Mouse (Mus musculus): ENCODE data around the gene Tns4. TPM values are rescaled to one million over a fixed set of nuclear protein-coding genes. Genes with fewer than 3 reads are reported as not detected.

Gene Tns4
- polyA plus RNA-seq, 1 experiment from 2014 or later: not detected

DNA sequence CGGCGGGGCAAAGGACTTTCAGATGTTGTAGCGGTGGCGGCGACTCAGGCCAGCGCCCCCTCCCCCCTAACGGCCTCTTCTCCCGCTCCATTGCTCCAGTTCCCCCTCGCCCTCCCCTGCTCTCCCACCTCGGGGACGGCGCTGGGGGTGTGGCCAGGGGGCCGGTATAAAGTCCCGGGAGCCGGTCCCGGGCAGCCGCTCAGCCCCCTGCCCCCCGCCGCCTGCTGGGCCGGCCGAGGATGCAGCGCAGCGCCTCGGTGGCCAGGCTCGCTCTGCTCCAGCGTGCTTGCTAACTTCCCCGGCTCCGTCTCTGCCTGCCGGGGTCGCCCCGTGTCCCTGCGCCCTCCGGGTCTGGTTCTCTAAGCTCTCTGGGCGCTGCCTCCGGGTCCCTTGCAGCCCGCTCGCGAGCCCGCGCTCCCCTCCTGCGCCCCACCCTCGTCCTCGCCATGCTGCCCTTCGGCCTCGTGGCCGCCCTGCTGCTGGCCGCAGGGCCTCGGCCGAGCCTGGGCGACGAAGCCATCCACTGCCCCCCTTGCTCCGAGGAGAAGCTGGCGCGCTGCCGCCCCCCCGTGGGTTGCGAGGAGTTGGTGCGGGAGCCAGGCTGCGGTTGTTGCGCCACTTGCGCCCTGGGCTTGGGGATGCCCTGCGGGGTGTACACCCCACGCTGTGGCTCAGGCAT lies 47.9 kb downstream of the Tns4 start, which contains the start of gene Igfbp4:
Igfbp4 (plus strand) TSS at position 194 of the 679 bp plus-strand sequence.
- H3K9me3 ChIP-seq: no peaks in the 10 kb centered on the region
- peak within 1 kb of the TSS; percentile 90 for H3K9ac ChIP-seq (replicated peaks)
- H3K27ac ChIP-seq (replicated peaks): peak within 1 kb of the TSS; percentile 93
- peak within 1 kb of the TSS; percentile 83 for H3K4me3 ChIP-seq
- peak; percentile 61 for ATAC-seq (replicated peaks)
- H3K4me2 ChIP-seq (replicated peaks): peak within 1 kb of the TSS; percentile 99
- H3K4me1 ChIP-seq: peaks cover 23% of the 10 kb centered on the region
- H3K27me3 ChIP-seq: no peaks in the 10 kb centered on the region
- no peaks in the 10 kb centered on the region for H3K36me3 ChIP-seq
- under 1% methylated on average over 62 of the region's 63 CpGs for WGBS

DNA sequence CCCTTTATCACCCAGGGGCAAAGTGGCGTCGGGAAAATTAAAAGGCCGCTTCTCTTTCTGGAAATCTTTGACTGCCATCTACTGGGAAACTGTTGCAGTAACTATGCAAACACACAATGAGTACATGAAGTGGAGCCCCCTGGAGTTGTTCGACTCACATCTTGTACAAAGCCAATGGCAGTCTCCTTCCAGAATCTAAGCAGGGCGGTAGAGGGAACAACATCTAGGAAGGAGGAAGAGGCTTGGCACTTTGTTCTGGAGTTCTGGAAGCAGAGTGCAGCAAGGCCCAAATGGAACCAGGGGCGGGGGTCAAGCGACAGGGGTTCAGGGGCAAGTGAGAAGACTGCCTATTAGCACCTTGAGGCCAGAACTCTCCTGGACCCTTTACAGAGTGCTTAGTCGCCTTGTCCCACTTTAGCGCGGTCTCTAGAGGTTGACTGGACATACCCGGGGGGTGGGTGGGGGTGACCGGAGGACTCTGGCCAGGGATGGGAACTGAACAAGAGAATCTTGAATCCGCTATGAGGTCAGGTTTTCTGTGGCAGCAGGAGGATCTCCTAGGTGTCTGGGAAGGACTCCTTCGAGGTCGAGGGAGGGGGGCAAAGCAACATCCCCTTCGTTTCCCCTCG lies 48.6 kb downstream of the Tns4 start:
- peak overlapping the region; percentile 93 for H3K27ac ChIP-seq (replicated peaks)
- H3K36me3 ChIP-seq: no peaks in the 10 kb centered on the region
- H3K27me3 ChIP-seq: no peaks in the 10 kb centered on the region
- H3K4me1 ChIP-seq: peaks cover 23% of the 10 kb centered on the region
- H3K9me3 ChIP-seq: no peaks in the 10 kb centered on the region
- under 1% methylated on average over 17 of the region's 17 CpGs for WGBS
- peak; percentile 33 for ATAC-seq (replicated peaks)
- H3K4me2 ChIP-seq (replicated peaks): peak overlapping the region; percentile 99
- peak overlapping the region; percentile 90 for H3K9ac ChIP-seq (replicated peaks)
- H3K4me3 ChIP-seq: peak overlapping the region; percentile 83

DNA sequence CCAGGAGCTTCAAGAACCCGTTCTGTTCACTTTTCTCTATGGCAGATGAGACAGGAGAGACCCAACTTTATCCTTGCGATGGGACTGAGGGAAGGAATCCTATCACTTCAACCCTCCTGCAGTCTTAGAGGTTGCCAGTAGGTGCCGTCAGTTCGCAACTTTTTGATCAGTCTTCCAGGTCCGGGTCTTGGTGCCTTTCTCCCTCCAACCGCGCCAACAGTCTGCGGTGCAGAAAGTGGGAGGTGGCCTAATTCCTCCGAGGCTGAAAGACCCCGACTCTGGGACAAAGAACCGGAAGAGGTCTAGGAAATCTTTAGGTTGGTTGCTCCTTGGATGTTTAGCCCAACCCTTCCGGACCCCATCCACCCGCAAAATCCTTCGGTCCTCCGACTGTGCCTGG lies 49.3 kb downstream of the Tns4 start:
- Histone ChIP-seq H3K9me3 (no peaks in the 10 kb centered on the region), H3K27me3 (no peaks in the 10 kb centered on the region), H3K4me1 (peaks cover 23% of the 10 kb centered on the region), H3K4me3 (peak overlapping the region; percentile 83), H3K27ac (replicated peaks) (peak overlapping the region; percentile 93), H3K9ac (replicated peaks) (peak overlapping the region; percentile 90), H3K4me2 (replicated peaks) (peak overlapping the region; percentile 99), H3K36me3 (no peaks in the 10 kb centered on the region)
- peak; percentile 85 for ATAC-seq (replicated peaks)
- 1% methylated on average over 15 of the region's 15 CpGs for WGBS

DNA sequence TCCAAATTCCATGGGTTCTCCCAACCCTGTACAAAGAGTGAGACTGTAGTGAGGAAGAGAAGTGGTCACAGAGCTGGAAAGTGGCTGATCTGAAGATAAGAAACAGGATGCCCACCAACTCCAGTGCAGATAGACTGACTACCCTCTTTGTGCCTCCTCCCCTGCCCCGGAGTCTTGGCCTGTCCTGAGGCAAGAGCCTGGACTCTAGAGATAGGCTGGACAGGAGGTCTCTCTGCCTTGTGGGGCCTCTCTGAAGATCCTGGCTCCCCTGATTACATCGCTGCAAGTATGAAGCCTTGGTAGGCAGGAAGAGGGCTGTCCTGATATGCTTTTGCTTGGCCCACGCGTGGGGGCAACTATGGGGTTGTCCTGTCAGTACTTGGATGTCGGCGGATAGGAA lies 52.9 kb downstream of the Tns4 start:
- no peaks in the 10 kb centered on the region for H3K9me3 ChIP-seq
- no peak overlapping the region for H3K27ac ChIP-seq (replicated peaks)
- H3K4me1 ChIP-seq: peaks cover 8% of the 10 kb centered on the region
- no peak overlapping the region for H3K4me2 ChIP-seq (replicated peaks)
- H3K36me3 ChIP-seq: no peaks in the 10 kb centered on the region
- H3K4me3 ChIP-seq: no peak overlapping the region
- no peak for ATAC-seq (replicated peaks)
- 85% methylated on average over 6 of the region's 6 CpGs for WGBS
- no peak overlapping the region for H3K9ac ChIP-seq (replicated peaks)
- no peaks in the 10 kb centered on the region for H3K27me3 ChIP-seq

DNA sequence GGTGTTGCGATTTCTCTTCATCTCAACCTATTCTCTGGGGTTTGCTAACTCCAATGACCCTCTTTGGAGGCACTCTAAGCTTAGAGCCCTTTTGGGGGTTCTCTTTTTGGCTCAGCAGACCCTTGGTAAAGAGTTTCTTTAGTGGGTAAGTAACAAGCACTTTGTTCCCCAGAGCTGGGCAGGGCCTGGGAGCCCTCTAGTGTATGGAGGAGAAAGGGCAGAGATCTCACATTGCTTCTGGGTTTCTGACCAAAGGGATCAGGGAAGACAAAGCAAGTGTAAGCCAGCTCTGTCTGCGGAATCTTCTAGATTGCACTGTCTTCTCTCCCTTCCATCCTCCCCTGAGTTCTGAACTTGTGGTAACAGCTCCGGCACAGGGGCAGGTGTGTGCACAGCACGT lies 53.8 kb downstream of the Tns4 start:
- H3K4me2 ChIP-seq (replicated peaks): no peak overlapping the region
- 76% methylated on average over 4 of the region's 4 CpGs for WGBS
- H3K4me3 ChIP-seq: no peak overlapping the region
- peaks cover 1% of the 10 kb centered on the region for H3K4me1 ChIP-seq
- H3K27ac ChIP-seq (replicated peaks): no peak overlapping the region
- no peak overlapping the region for H3K9ac ChIP-seq (replicated peaks)
- no peaks in the 10 kb centered on the region for H3K9me3 ChIP-seq
- H3K27me3 ChIP-seq: no peaks in the 10 kb centered on the region
- no peaks in the 10 kb centered on the region for H3K36me3 ChIP-seq
- no peak for ATAC-seq (replicated peaks)

DNA sequence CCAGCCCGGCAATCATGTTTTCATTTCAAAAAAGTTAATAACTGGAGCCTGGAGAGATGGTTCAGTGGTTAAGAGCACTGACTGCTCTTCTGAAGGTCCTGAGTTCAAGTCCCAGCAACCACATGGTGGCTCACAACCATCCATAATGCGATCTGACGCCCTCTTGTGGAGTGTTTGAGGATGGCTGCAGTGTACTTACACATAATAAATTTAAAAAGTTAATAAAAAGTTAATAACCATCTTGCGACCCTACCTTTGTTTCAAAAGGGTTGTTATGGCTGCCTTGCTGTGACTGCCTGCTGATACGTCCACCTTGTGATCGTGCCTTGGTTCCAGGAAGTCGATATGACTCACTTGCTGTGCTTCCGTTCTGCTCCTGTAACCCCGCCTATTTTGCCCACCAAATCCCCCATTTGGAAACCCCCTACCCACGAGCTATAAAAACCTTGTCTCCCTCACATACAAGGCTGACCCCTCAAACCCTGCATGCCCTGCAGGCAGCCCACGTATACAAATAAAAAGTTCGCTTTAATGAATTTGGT lies 62.1 kb downstream of the Tns4 start:
- 84% methylated on average over 12 of the region's 12 CpGs for WGBS

DNA sequence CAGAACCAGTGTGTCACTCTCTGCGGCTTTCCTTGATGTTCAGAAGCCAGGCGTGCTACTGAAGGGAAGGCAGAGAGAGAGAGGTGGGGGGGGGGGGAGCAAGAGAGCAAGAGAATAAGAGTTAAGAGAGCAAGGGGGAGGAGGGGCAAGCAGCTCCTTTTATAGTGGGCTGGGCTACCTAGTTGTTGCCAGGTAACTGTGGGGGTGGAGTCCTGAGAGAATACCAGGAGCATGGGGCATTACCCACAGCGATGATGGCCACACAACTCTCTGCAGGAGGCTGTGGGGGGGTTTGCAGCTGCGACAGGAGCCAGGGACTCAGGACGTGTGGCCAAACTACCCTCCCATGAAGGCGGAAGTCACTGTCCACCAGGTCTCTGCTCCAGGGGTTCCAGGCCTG lies 63.2 kb downstream of the Tns4 start:
- H3K36me3 ChIP-seq: no peaks in the 10 kb centered on the region
- H3K9me3 ChIP-seq: no peaks in the 10 kb centered on the region
- 86% methylated on average over 6 of the region's 6 CpGs for WGBS
- H3K9ac ChIP-seq (replicated peaks): no peak overlapping the region
- no peak overlapping the region for H3K4me3 ChIP-seq
- H3K4me2 ChIP-seq (replicated peaks): no peak overlapping the region
- H3K27me3 ChIP-seq: no peaks in the 10 kb centered on the region
- H3K27ac ChIP-seq (replicated peaks): no peak overlapping the region
- H3K4me1 ChIP-seq: peaks cover 19% of the 10 kb centered on the region
- ATAC-seq (replicated peaks): no peak

More for the DNA sequence above, 62.1 kb downstream of the Tns4 start:
- H3K4me1 ChIP-seq: peaks cover 19% of the 10 kb centered on the region
- H3K27ac ChIP-seq (replicated peaks): no peak overlapping the region
- H3K36me3 ChIP-seq: no peaks in the 10 kb centered on the region
- H3K9ac ChIP-seq (replicated peaks): no peak overlapping the region
- no peaks in the 10 kb centered on the region for H3K27me3 ChIP-seq
- no peak overlapping the region for H3K4me3 ChIP-seq
- no peak for ATAC-seq (replicated peaks)
- no peaks in the 10 kb centered on the region for H3K9me3 ChIP-seq
- H3K4me2 ChIP-seq (replicated peaks): no peak overlapping the region

DNA sequence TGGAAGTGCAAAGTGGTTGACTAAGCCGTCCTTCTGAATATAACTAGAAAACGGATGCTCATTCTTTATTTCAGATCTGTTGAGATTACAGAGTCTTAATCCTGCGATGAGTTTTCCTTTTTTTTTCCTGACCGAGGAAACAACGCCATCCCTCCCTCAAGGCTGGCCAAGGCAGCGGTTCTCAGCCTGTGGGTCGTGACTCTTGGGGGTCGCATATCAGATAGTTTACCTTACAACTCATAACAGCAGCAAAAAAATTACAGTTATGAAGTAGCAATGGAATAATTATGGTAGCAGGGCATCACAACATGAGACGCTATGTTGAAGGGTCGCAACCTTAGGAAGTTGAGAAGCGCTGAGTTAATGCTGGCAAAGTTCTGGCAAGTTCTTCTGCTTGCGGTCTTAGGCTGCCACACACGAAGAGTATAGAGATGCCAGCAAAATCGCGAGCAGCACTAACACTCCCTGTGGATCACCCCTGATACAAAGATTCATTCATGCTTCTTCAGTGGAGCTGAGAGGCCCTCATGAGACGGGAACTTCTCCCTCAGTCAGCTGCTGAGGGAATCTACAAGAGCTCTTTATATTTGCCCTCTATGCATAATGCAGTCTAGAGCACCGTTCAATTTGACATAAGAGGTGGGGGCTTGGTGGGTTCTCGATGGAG lies 64.5 kb downstream of the Tns4 start:
- H3K36me3 ChIP-seq: no peaks in the 10 kb centered on the region
- 46% methylated on average over 18 of the region's 18 CpGs for WGBS

DNA sequence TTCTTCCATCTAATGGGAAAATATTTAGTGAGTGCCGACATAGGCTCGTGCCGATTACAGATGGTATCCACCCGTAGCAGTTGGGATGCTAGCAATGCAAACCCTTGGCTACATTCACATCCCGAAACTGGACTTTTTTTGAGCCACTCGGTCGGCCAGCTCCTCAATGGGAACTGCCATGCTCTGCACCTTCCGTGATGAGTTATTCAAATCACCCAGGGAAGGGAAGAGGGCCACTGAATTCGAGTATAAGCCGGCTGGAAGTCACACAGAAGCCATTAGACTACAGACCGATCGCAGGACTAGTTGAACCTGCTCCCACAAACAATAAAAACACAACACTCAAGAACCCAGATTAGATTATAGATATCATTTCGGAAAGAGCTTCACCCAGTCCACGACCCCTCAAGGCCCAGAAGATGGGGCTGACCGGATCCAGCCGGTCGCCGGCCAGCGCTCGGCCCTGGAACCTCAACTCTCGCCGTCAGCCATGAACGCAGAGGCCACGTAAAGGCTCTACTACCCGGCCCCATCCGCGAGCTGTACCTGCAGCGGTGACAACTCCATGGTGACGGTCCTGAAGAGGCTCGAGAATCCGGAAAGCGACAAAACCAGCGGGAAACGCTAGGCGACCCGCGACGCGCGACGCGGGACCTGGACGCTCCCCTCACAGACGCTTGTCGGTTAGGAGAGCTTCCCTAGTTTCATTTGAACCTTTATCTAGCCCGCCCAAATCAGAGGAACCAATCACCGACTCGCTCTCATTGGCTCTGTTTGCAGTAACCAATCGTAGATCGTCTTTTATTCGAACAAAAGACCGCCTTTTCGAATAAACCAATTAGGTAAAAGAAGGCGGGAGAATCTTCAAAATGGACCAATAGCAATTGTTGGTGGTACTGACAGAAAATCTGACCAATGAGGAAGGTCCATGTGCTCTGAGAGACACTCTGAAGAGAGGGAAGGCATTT lies 65.3 kb downstream of the Tns4 start, which contains the start of gene Top2a:
Top2a (minus strand) TSS at position 690 of the 968 bp plus-strand sequence.
- Histone ChIP-seq H3K9me3 (no peaks in the 10 kb centered on the region), H3K4me3 (peak within 1 kb of the TSS; percentile 61), H3K36me3 (no peaks in the 10 kb centered on the region), H3K9ac (replicated peaks) (peak within 1 kb of the TSS; percentile 50), H3K27me3 (no peaks in the 10 kb centered on the region), H3K4me1 (peaks cover 19% of the 10 kb centered on the region), H3K4me2 (replicated peaks) (peak within 1 kb of the TSS; percentile 63), H3K27ac (replicated peaks) (peak within 1 kb of the TSS; percentile 54; the same call in 1 of the 2 replicates)
- under 1% methylated on average over 54 of the region's 54 CpGs for WGBS
- peak; percentile 97 for ATAC-seq (replicated peaks)

More for the DNA sequence above, 64.5 kb downstream of the Tns4 start:
- H3K4me1 ChIP-seq: peaks cover 19% of the 10 kb centered on the region
- peak overlapping the region; percentile 9; the same call in 1 of the 2 replicates for H3K9ac ChIP-seq (replicated peaks)
- H3K9me3 ChIP-seq: no peaks in the 10 kb centered on the region
- H3K27me3 ChIP-seq: no peaks in the 10 kb centered on the region
- peak overlapping the region; percentile 61 for H3K4me3 ChIP-seq
- H3K4me2 ChIP-seq (replicated peaks): peak overlapping the region; percentile 44
- peak overlapping the region; percentile 54; the same call in 1 of the 2 replicates for H3K27ac ChIP-seq (replicated peaks)
- peak; percentile 65 for ATAC-seq (replicated peaks)

DNA sequence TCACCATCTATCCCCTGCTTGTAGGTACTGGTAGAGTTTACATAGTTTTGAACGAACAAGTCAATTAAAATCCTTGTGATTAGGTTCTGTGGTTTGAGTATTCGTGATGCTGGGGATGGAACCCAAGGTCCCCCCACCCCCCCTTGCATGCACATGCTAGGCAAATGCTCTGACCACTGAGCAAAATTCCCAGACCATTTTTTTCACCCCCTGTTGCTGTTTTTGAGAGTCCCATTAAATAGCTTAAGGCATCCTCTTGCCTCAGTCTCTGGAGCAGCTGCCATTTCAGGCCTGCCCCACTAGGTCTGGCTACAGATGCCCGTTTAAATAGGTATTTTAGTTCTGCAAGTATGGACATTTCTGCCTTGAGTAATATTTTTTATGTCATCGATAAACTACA lies 66.0 kb downstream of the Tns4 start:
- 2% methylated on average over 4 of the region's 4 CpGs for WGBS
- peak overlapping the region; percentile 50 for H3K9ac ChIP-seq (replicated peaks)
- H3K9me3 ChIP-seq: no peaks in the 10 kb centered on the region
- no peaks in the 10 kb centered on the region for H3K27me3 ChIP-seq
- peak overlapping the region; percentile 61 for H3K4me3 ChIP-seq
- H3K27ac ChIP-seq (replicated peaks): no peak overlapping the region
- peaks cover 19% of the 10 kb centered on the region for H3K4me1 ChIP-seq
- no peaks in the 10 kb centered on the region for H3K36me3 ChIP-seq
- no peak for ATAC-seq (replicated peaks)
- H3K4me2 ChIP-seq (replicated peaks): peak overlapping the region; percentile 63

DNA sequence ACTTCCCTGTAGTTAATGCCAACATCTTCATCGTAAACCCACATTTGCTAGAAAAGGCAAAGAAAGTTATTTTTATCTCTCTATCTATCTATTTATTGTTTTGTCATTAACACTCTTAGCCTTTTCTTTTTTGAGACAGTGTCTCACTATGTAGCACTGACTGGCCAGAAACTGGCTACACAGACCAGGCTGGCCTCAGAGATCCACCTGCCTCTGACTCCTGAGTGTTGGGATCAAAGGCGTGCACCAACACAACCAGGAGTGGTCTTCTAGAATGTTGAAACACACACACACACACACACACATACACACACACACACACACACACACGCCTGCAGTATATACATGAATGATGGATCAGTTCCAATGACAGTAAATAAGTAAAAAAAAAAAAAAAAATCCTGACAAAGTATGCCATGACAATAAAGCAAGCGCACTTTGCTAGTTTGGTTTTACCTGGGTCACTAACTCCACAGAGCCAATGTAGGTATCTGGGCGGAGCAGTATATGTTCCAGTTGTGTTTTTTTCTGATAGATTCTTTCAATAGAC lies 66.6 kb downstream of the Tns4 start:
- H3K4me3 ChIP-seq: peak overlapping the region; percentile 61
- WGBS: 75% methylated on average over 5 of the region's 5 CpGs
- H3K9ac ChIP-seq (replicated peaks): peak overlapping the region; percentile 32
- H3K4me1 ChIP-seq: peaks cover 19% of the 10 kb centered on the region
- H3K27ac ChIP-seq (replicated peaks): no peak overlapping the region
- no peak for ATAC-seq (replicated peaks)
- no peaks in the 10 kb centered on the region for H3K9me3 ChIP-seq
- peak overlapping the region; percentile 63 for H3K4me2 ChIP-seq (replicated peaks)
- no peaks in the 10 kb centered on the region for H3K36me3 ChIP-seq
- H3K27me3 ChIP-seq: no peaks in the 10 kb centered on the region

All from forebrain, embryonic 15.5 days (tissue).